In genomic region chr11:32383341-32384134, GRCm38 (mm10) we compare ENCODE assay signal across 9 mouse cellular contexts. TPM values are rescaled to one million over a fixed set of nuclear protein-coding genes. Genes with fewer than 3 reads are reported as not detected.
DNase-seq lines count a peak whose midpoint lies in the region; ATAC-seq lines count a peak whose summit lies in the region.
"Had no signal": no experiment of that assay in that cellular context is flagged by ENCODE, and none has a peak within 500 bp of the region (broad histone marks: within the 10 kb centered on the region; RNA-seq: fewer than 3 reads in every experiment).

No protein-coding gene starts in this region.

- DNase-seq in frontal cortex, postnatal 14 days (ENCODE audit: low spot score in 2 of 2), result no peak
- peak; percentile 83 for DNase-seq in embryo, embryonic 10.5 days (ENCODE audit: low spot score)
- DNase-seq in heart, adult 11 months, result peak; percentile 98
- DNase-seq in liver, embryonic 13.5 days, result no peak
- DNase-seq in ovary, postnatal 10 days (ENCODE audit: low spot score), result peak; percentile 31
- DNase-seq in right cerebral cortex, adult 2 months (ENCODE audit: low spot score in 2 of 2), result no peak

- no peaks in the 10 kb centered on the region for H3K27me3 ChIP-seq in intestine, embryonic 16.5 days (replicated peaks; ENCODE audit: control insufficient read depth, insufficient read depth, low read length)
- no peaks in the 10 kb centered on the region for H3K27me3 ChIP-seq in liver, embryonic 13.5 days

- peaks cover 4% of the 10 kb centered on the region; the same call in 1 of the 2 replicates for H3K36me3 ChIP-seq in intestine, embryonic 16.5 days (ENCODE audit: control insufficient read depth, insufficient read depth, low read length)
- H3K36me3 ChIP-seq in liver, embryonic 13.5 days, result no peaks in the 10 kb centered on the region
- H3K36me3 ChIP-seq: G1E had no signal

- peak; percentile 52; the same call in 1 of the 2 replicates for ATAC-seq in frontal cortex, adult (ENCODE audit: low TSS enrichment)
- peak; percentile 85 for ATAC-seq in intestine, embryonic 16.5 days
- ATAC-seq in liver, embryonic 13.5 days (ENCODE audit: low read depth), result no peak

- H3K9ac ChIP-seq in intestine, embryonic 16.5 days (ENCODE audit: low read depth, low read length), result no peak overlapping the region
- H3K9ac ChIP-seq in liver, embryonic 13.5 days, result no peak overlapping the region

- H3K4me1 ChIP-seq in intestine, embryonic 16.5 days (ENCODE audit: control insufficient read depth, insufficient read depth, low read length), result 0 out of 2 replicates have a peak, but pooled peaks cover 2% of the 10 kb centered on the region
- peaks cover 14% of the 10 kb centered on the region for H3K4me1 ChIP-seq in liver, embryonic 13.5 days (replicated peaks)

- no peaks in the 10 kb centered on the region for H3K9me3 ChIP-seq in intestine, embryonic 16.5 days (ENCODE audit: control insufficient read depth, low read length)
- H3K9me3 ChIP-seq in liver, embryonic 13.5 days (replicated peaks), result no peaks in the 10 kb centered on the region
- H3K9me3 ChIP-seq: G1E had no signal

- H3K4me2 ChIP-seq in intestine, embryonic 16.5 days (ENCODE audit: low read depth, low read length), result no peak overlapping the region
- no peak overlapping the region for H3K4me2 ChIP-seq in liver, embryonic 13.5 days

- H3K27ac ChIP-seq in intestine, embryonic 16.5 days (ENCODE audit: low read length), result peak overlapping the region; percentile 89
- 0 out of 2 replicates have a peak overlapping the region, but pooled peaks have one; percentile 35 for H3K27ac ChIP-seq in liver, embryonic 13.5 days

- 27% methylated on average over 10 of the region's 10 CpGs for WGBS in intestine, embryonic 16.5 days
- WGBS in liver, embryonic 13.5 days (ENCODE audit: insufficient replicate concordance), result 59% methylated on average over 10 of the region's 10 CpGs

- H3K4me3 ChIP-seq in intestine, embryonic 16.5 days (ENCODE audit: low read length), result no peak overlapping the region
- H3K4me3 ChIP-seq in liver, embryonic 13.5 days (replicated peaks), result no peak overlapping the region

RNA-seq across cellular contexts. Expression of gene Sh3pxd2b, which starts 35.9 kb away (rescaled TPM):
- polyA plus RNA-seq in intestine, embryonic 16.5 days (2015; fragmentation: Nextera tagmentation; extraction: Ambion mirVana), result 9.6 and 10.0 TPM in 2 replicates
- polyA plus RNA-seq in liver, embryonic 13.5 days (2015; fragmentation: Nextera tagmentation; extraction: Ambion mirVana), result 0.84 and 1.1 TPM in 2 replicates
- polyA plus RNA-seq: G1E had no signal

Comparison
In these comparisons a context has a peak if more than half of its experiments do, and no peak if none do; other contexts are left out.
1. DNase-seq: peak in embryo, embryonic 10.5 days (single experiment), heart, adult 11 months (single experiment) and ovary, postnatal 10 days (single experiment); none in frontal cortex, postnatal 14 days (0 of 2), liver, embryonic 13.5 days (single experiment) and right cerebral cortex, adult 2 months (0 of 2).